Mouse (Mus musculus): ENCODE measurements at regions not wholly inside any gene's neighbourhood (a gene's known extent, or its start where the extent isn't known, plus 50 kb on each side); places are given as distances from the start of the nearest gene placed in this dataset.
A peak's percentile ranks its signal among the peaks of the same experiment; 100 is the strongest.

GRCm38 (mm10) chr6:31133896-31134735, 175.2 kb upstream of the Klf14 start:
- Histone ChIP-seq H3K27ac (replicated peaks in 1 of 2; ENCODE audit: control insufficient read depth in 1 of 2, insufficient read depth in 1 of 2, low read depth in 2 of 2, low read length in 2 of 2) (0 out of 4 replicates have a peak overlapping the region, but pooled peaks of 1 of the 2 experiments have one; percentile 9), H3K4me2 (ENCODE audit: low read length) (no peak overlapping the region), H3K27me3 (ENCODE audit: control insufficient read depth, insufficient read depth, low read length) (no peaks in the 10 kb centered on the region), H3K4me1 (ENCODE audit: control insufficient read depth in 2 of 2, insufficient read depth in 2 of 2, low read length in 2 of 2) (peaks cover 0 to 9% of the 10 kb centered on the region in 2 experiments; a peak in 3 of 4 replicates), H3K9ac (ENCODE audit: low read length) (no peak overlapping the region), H3K4me3 (ENCODE audit: control insufficient read depth in 1 of 2, insufficient read depth in 1 of 2, low read depth in 1 of 2, low read length in 2 of 2) (no peak overlapping the region), H3K9me3 (ENCODE audit: control insufficient read depth, low read length) (peaks cover 4% of the 10 kb centered on the region; the same call in 1 of the 2 replicates), H3K36me3 (ENCODE audit: control insufficient read depth, insufficient read depth, low read length) (no peaks in the 10 kb centered on the region)
- WGBS: 71% methylated on average over 11 of the region's 11 CpGs
- no peak for ATAC-seq (ENCODE audit: insufficient number of reproducible peaks, insufficient read depth, low FRiP score, low read depth)

GRCm38 (mm10) chr6:31134736-31135077, 175.8 kb upstream of the Klf14 start:
- Histone ChIP-seq H3K27ac (replicated peaks in 1 of 2; ENCODE audit: control insufficient read depth in 1 of 2, insufficient read depth in 1 of 2, low read depth in 2 of 2, low read length in 2 of 2) (no peak overlapping the region), H3K9ac (ENCODE audit: low read length) (no peak overlapping the region), H3K36me3 (ENCODE audit: control insufficient read depth, insufficient read depth, low read length) (no peaks in the 10 kb centered on the region), H3K4me3 (ENCODE audit: control insufficient read depth in 1 of 2, insufficient read depth in 1 of 2, low read depth in 1 of 2, low read length in 2 of 2) (no peak overlapping the region), H3K9me3 (ENCODE audit: control insufficient read depth, low read length) (peaks cover 4% of the 10 kb centered on the region; the same call in 1 of the 2 replicates), H3K4me2 (ENCODE audit: low read length) (no peak overlapping the region), H3K4me1 (ENCODE audit: control insufficient read depth in 2 of 2, insufficient read depth in 2 of 2, low read length in 2 of 2) (peaks cover 0 to 9% of the 10 kb centered on the region in 2 experiments; a peak in 3 of 4 replicates), H3K27me3 (ENCODE audit: control insufficient read depth, insufficient read depth, low read length) (no peaks in the 10 kb centered on the region)
- WGBS: 76% methylated on average over 8 of the region's 8 CpGs
- no peak for ATAC-seq (ENCODE audit: insufficient number of reproducible peaks, insufficient read depth, low FRiP score, low read depth)

- Histone ChIP-seq H3K27ac (replicated peaks in 1 of 2; ENCODE audit: control insufficient read depth in 1 of 2, insufficient read depth in 1 of 2, low read depth in 2 of 2, low read length in 2 of 2) (no peak overlapping the region), H3K9me3 (ENCODE audit: control insufficient read depth, low read length) (peaks cover 4% of the 10 kb centered on the region; the same call in 1 of the 2 replicates), H3K36me3 (ENCODE audit: control insufficient read depth, insufficient read depth, low read length) (no peaks in the 10 kb centered on the region), H3K4me3 (ENCODE audit: control insufficient read depth in 1 of 2, insufficient read depth in 1 of 2, low read depth in 1 of 2, low read length in 2 of 2) (no peak overlapping the region), H3K9ac (ENCODE audit: low read length) (no peak overlapping the region), H3K4me2 (ENCODE audit: low read length) (no peak overlapping the region), H3K27me3 (ENCODE audit: control insufficient read depth, insufficient read depth, low read length) (no peaks in the 10 kb centered on the region), H3K4me1 (ENCODE audit: control insufficient read depth in 2 of 2, insufficient read depth in 2 of 2, low read length in 2 of 2) (peaks cover 0 to 9% of the 10 kb centered on the region in 2 experiments; a peak in 3 of 4 replicates)
- no peak for ATAC-seq (ENCODE audit: insufficient number of reproducible peaks, insufficient read depth, low FRiP score, low read depth)
- 78% methylated on average over 6 of the region's 6 CpGs for WGBS
Observed at GRCm38 (mm10) chr6:31135580-31135979, 176.7 kb upstream of the Klf14 start.

- Histone ChIP-seq H3K36me3 (ENCODE audit: control insufficient read depth, insufficient read depth, low read length) (no peaks in the 10 kb centered on the region), H3K4me3 (ENCODE audit: control insufficient read depth in 1 of 2, insufficient read depth in 1 of 2, low read depth in 1 of 2, low read length in 2 of 2) (no peak overlapping the region), H3K9me3 (ENCODE audit: control insufficient read depth, low read length) (peaks cover 4% of the 10 kb centered on the region; the same call in 1 of the 2 replicates), H3K27me3 (ENCODE audit: control insufficient read depth, insufficient read depth, low read length) (no peaks in the 10 kb centered on the region), H3K4me1 (ENCODE audit: control insufficient read depth in 2 of 2, insufficient read depth in 2 of 2, low read length in 2 of 2) (peaks cover 2 to 9% of the 10 kb centered on the region in 2 experiments; a peak in 3 of 4 replicates), H3K27ac (replicated peaks in 1 of 2; ENCODE audit: control insufficient read depth in 1 of 2, insufficient read depth in 1 of 2, low read depth in 2 of 2, low read length in 2 of 2) (no peak overlapping the region), H3K9ac (ENCODE audit: low read length) (no peak overlapping the region), H3K4me2 (ENCODE audit: low read length) (no peak overlapping the region)
- ATAC-seq (ENCODE audit: insufficient number of reproducible peaks, insufficient read depth, low FRiP score, low read depth): no peak; the same call in 1 of the 2 replicates
- 62% methylated on average over 4 of the region's 4 CpGs for WGBS
Observed at GRCm38 (mm10) chr6:31136895-31137294, 178.0 kb upstream of the Klf14 start.

- peaks cover 2 to 9% of the 10 kb centered on the region in 2 experiments; a peak in 3 of 4 replicates for H3K4me1 ChIP-seq (ENCODE audit: control insufficient read depth in 2 of 2, insufficient read depth in 2 of 2, low read length in 2 of 2)
- ATAC-seq (ENCODE audit: insufficient number of reproducible peaks, insufficient read depth, low FRiP score, low read depth): no peak
- H3K36me3 ChIP-seq (ENCODE audit: control insufficient read depth, insufficient read depth, low read length): no peaks in the 10 kb centered on the region
- H3K4me2 ChIP-seq (ENCODE audit: low read length): no peak overlapping the region
- WGBS: 64% methylated on average over 8 of the region's 8 CpGs
- no peak overlapping the region for H3K27ac ChIP-seq (replicated peaks in 1 of 2; ENCODE audit: control insufficient read depth in 1 of 2, insufficient read depth in 1 of 2, low read depth in 2 of 2, low read length in 2 of 2)
- H3K9ac ChIP-seq (ENCODE audit: low read length): no peak overlapping the region
- no peak overlapping the region for H3K4me3 ChIP-seq (ENCODE audit: control insufficient read depth in 1 of 2, insufficient read depth in 1 of 2, low read depth in 1 of 2, low read length in 2 of 2)
- H3K9me3 ChIP-seq (ENCODE audit: control insufficient read depth, low read length): peaks cover 4% of the 10 kb centered on the region; the same call in 1 of the 2 replicates
- no peaks in the 10 kb centered on the region for H3K27me3 ChIP-seq (ENCODE audit: control insufficient read depth, insufficient read depth, low read length)
Observed at GRCm38 (mm10) chr6:31137351-31137750, 178.5 kb upstream of the Klf14 start.

- Histone ChIP-seq H3K4me3 (ENCODE audit: control insufficient read depth in 1 of 2, insufficient read depth in 1 of 2, low read depth in 1 of 2, low read length in 2 of 2) (no peak overlapping the region), H3K9ac (ENCODE audit: low read length) (no peak overlapping the region), H3K9me3 (ENCODE audit: control insufficient read depth, low read length) (no peaks in the 10 kb centered on the region), H3K4me1 (ENCODE audit: control insufficient read depth in 2 of 2, insufficient read depth in 2 of 2, low read length in 2 of 2) (peaks cover 0 to 2% of the 10 kb centered on the region in 2 experiments; a peak in 1 of 4 replicates), H3K36me3 (ENCODE audit: control insufficient read depth, insufficient read depth, low read length) (no peaks in the 10 kb centered on the region), H3K27me3 (ENCODE audit: control insufficient read depth, insufficient read depth, low read length) (no peaks in the 10 kb centered on the region), H3K27ac (replicated peaks in 1 of 2; ENCODE audit: control insufficient read depth in 1 of 2, insufficient read depth in 1 of 2, low read depth in 2 of 2, low read length in 2 of 2) (no peak overlapping the region), H3K4me2 (ENCODE audit: low read length) (no peak overlapping the region)
- ATAC-seq (ENCODE audit: insufficient number of reproducible peaks, insufficient read depth, low FRiP score, low read depth): no peak
- WGBS: 85% methylated on average over 9 of the region's 9 CpGs
Observed at GRCm38 (mm10) chr6:31140000-31140399, 181.1 kb upstream of the Klf14 start.

- no peaks in the 10 kb centered on the region for H3K27me3 ChIP-seq (ENCODE audit: control insufficient read depth, insufficient read depth, low read length)
- ATAC-seq (ENCODE audit: insufficient number of reproducible peaks, insufficient read depth, low FRiP score, low read depth): no peak
- WGBS: 81% methylated on average over 5 of the region's 5 CpGs
- H3K4me1 ChIP-seq (ENCODE audit: control insufficient read depth in 2 of 2, insufficient read depth in 2 of 2, low read length in 2 of 2): peaks cover 0 to 2% of the 10 kb centered on the region in 2 experiments; a peak in 1 of 4 replicates
- H3K36me3 ChIP-seq (ENCODE audit: control insufficient read depth, insufficient read depth, low read length): no peaks in the 10 kb centered on the region
- no peak overlapping the region for H3K4me3 ChIP-seq (ENCODE audit: control insufficient read depth in 1 of 2, insufficient read depth in 1 of 2, low read depth in 1 of 2, low read length in 2 of 2)
- no peak overlapping the region for H3K4me2 ChIP-seq (ENCODE audit: low read length)
- no peak overlapping the region for H3K9ac ChIP-seq (ENCODE audit: low read length)
- H3K9me3 ChIP-seq (ENCODE audit: control insufficient read depth, low read length): no peaks in the 10 kb centered on the region
- no peak overlapping the region for H3K27ac ChIP-seq (replicated peaks in 1 of 2; ENCODE audit: control insufficient read depth in 1 of 2, insufficient read depth in 1 of 2, low read depth in 2 of 2, low read length in 2 of 2)
Observed at GRCm38 (mm10) chr6:31140593-31140992, 181.7 kb upstream of the Klf14 start.
